Mouse (Mus musculus) adrenal gland, postnatal 25 days (tissue): ENCODE measurements around the gene Rnf150. TPM values are rescaled to one million over a fixed set of nuclear protein-coding genes. Genes with fewer than 3 reads are reported as not detected.

ENCODE experiments used
- DNase-seq: peaks from one replicate; pipeline ENCODE4 v3.0.0; 2021; ENCODE audit warnings: mixed read lengths
- total RNA-seq: library from RNA; stranded (reverse); gene quantifications from 2 replicates; pipeline ENCODE4 v1.2.3, GENCODE M21; 2021

The Rnf150 gene
- total RNA-seq, 1 experiment from 2014 or later: 16.6 TPM

- no peak for DNase-seq
These were observed 26.0 kb downstream of the Rnf150 start for GRCm38 (mm10) chr8:82889062-82889720.

DNA sequence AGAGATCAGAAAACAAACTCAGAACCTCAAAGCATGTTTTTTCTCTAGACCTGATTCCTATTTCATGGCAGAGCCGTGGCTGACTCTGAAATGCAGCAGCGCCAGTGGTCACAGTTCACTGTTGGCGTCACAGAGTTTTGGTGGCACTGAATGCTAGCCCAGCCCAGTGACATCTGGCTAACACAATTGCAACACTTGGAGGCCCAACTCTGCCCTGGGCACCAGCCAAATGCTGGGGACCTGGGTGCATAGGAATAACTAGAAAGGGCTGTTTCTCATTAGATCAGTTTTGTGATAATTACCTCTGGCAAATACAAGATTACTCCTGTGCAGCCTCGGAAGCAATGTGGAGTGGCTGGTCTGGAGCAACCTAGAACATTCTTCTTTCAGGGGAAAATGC lies 31.9 kb downstream of the Rnf150 start:
- DNase-seq: peak; percentile 40

DNA sequence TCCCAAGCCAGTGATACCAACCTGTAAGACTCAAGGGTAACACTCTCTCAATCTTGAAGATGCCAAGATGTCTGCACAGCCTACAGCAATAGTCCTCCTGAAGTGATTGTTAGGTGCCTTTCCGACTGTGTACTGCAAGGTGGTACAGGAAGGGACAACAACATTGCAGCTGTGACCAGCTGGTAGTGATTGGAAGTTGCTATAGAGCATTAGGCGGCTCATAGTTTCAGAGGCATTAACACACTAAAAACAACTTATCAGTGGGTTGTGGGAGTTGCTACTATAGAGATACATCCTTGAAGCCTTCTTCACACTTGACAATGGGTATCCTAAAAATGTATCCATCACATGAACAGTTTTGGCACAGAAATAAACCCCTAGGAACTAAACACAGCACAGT lies 33.6 kb downstream of the Rnf150 start:
- DNase-seq: no peak

- DNase-seq: no peak
These were observed 34.7 kb downstream of the Rnf150 start for GRCm38 (mm10) chr8:82897628-82898458.

DNA sequence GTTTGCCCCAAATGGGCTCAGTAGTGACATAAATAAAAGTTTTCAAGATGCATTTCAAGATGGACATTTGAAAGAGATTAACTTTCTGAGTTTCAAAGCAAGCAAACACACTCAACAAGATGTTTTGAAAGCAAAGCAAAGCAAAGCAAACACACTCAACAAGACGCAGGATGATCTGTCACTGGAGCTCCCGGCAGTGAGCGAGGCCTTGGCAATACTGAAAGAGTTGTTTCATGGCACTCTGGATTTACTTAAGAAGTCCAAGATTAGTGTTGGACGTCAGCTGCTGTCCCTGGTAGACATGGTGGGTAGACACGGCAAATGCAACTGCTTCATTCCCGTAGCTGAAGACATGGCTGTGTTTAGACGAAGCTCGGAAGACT lies 35.3 kb downstream of the Rnf150 start:
- DNase-seq: no peak

DNA sequence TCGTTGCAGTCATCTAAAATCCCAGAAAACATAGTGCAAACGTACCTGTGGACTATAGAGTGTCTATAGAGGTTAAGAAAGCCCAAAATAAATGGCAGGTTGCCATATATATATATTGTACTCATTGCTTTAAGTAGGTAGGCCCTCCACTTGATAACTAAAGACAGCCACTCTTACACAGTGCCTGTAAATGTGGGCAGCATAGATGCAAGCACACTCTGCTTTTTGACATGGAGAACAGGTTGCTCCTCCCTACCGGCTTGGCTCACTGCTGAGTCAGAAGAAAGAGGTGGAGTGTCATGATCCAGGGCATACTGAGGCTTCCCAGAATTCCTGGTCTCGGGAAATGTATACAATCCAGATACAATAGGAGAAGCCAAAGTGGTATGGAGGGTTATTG lies 37.8 kb downstream of the Rnf150 start:
- DNase-seq: no peak

GRCm38 (mm10) chr8:82901549-82902138 lies 38.5 kb downstream of the Rnf150 start:
- DNase-seq: no peak

DNA sequence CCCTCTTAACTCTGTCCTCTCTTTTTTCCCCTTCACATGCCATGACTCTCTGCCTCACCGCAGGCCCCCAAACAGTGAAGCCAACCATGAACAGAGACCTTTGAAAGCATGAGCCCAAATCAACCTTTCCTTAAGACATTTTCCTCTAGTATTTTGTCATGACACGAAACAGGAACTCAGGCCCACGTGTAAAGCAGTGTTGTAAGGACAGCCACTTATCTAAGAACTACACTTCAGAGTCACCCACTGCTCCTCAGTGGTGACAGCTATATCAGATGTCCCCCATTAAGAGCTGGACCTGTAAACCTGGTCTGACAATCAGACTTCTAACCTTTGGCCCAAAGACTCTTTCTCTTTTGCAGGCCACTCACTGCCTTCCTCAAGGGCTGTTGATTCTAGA lies 40.3 kb downstream of the Rnf150 start:
- no peak for DNase-seq

DNA sequence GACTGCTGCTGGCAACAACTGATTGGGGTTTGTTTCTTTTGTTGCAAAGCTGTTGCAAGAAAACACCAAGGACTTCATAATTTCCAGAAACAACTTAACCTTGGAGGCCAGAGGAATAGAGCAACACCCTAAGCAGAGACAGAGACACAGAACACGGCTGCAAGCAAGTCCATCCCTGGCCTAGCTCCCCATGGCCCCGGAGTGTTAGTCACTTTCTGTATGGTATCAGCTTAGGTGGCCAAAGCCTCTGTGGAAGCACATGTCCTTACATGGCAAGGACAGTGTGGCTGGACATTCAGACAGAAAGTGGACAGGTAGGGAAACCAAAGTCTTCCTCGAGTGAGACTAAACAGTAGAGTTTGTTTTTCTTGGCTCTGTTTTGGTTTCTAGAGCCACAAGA lies 44.1 kb downstream of the Rnf150 start:
- DNase-seq: peak; percentile 7

- DNase-seq: no peak
These were observed 48.3 kb downstream of the Rnf150 start for GRCm38 (mm10) chr8:82911436-82911835.

- no peak for DNase-seq
These were observed 49.1 kb downstream of the Rnf150 start for GRCm38 (mm10) chr8:82912282-82912681.

- no peak for DNase-seq
These were observed 51.4 kb downstream of the Rnf150 start for GRCm38 (mm10) chr8:82914543-82914942.

DNA sequence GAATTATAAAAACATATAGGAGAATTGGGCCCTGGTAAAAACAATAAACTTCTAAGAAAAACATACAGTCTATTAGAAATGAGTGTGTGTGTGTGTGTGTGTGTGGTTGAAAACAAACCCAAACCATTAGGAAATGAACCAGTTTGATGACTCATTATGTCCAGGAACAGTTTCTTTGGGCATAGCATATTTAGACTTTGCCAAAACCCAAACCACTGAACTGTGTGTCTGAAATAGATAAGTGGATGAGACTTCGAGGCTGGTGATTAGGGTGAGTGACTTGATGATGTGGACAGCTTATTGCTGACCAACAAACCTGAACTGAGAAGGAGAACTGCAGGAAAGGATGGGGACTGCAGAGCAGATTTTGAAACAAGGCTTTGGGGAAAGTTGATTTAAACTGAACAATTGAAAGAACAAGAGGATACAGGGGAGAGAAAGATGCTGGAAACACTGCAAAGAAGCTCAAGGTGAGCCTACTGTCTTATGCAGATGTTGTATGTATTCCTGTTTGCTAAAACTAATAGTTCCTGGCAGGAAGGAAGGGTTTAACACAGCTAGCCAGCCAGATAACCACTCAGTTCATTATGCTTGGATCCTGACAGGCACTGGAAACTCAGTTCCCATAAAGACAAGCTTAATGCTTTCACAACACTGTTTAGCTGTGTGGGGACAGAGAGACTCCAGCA lies 53.8 kb downstream of the Rnf150 start:
- DNase-seq: no peak

DNA sequence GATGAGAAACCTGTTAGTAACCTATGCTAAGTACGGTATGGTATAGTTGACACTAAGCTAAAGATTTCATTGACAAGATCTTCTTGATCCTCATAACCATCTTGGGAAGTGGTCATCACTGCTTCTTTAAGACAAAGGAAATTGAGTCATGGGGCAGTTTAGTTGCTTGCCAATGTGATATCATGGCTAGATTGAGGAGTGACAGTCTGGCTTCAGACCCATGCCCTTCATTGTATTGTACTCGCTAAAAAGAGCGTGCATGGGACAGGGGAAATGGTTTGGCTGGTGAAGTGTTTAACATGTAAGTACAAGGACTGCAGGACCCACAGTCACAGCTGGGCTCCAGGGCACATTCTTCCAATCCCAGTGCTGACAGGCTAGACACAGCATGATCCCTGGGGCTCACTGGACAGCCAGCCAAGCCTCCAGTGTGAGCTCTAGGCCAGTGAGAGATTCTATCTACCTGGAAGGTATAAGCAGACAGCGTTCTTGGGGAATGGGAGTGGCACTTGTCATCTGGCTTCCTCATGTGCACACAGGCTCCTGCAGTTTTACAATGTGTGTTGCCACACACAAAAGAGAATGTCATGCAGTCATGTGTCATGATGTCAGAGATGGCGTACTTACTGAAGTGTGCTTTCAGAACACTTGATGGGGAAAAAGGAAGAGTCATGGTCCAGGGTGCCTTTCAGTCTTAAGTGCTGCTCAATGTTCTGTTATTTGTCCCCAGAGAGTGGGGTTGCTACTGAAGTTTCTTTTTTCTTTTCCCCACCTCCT lies 54.6 kb downstream of the Rnf150 start:
- no peak for DNase-seq

DNA sequence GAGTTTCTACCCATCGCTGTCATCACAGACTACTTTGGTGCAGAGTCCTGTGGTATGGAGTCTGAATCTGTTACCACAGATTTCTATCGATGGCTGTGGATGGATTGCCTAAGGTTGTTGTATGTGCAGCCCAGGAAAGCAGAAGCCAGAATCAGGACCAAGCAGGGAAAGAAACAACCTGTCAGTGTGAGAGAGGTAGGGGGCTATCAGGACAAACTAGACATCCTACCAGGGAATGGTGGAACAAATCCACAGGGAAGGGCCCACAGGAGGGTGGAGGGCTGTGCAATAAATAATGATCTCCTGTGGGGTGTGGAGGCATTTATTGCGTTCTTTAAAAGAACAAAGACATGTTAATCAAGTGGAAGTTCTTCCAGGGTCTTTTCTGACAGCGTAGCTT lies 56.5 kb downstream of the Rnf150 start:
- no peak for DNase-seq

DNA sequence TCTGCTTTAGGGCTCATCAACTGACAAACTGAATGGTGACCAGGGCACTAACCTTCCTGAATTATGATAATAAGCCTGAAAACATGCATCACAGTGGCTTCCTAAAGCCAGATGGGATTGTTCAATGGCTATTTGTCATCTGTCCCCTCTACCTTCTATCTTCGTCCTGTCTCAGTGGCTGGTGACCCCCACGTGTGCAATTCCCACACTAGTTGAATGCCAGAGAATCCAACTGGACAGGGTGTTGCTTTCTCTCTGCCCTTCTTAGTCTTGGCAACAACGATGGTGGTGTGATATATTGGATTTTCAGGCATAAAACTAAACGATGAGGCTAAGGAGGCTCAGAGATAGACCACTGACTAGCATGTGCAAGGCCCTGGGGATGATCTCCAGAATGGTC lies 57.0 kb downstream of the Rnf150 start:
- no peak for DNase-seq

DNA sequence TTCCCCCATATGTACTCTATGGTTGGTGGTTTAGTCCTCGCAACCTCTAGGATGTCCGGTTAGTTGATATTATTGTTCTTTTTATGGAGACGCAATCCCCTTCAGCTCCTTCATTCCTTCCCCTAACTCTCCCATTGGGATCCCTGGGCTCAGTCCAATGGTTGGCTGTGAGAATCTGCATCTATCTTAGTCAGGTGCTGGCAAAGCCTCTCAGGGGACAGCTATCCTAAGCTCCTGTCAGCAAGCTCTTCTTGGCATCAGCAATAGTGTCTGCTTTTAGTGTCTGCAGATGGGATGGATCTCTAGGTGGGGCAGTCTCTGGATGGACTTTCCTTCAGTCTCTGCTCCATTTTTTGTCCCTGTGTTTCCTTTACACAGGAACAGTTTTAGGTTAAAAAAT lies 62.1 kb downstream of the Rnf150 start:
- no peak for DNase-seq

DNA sequence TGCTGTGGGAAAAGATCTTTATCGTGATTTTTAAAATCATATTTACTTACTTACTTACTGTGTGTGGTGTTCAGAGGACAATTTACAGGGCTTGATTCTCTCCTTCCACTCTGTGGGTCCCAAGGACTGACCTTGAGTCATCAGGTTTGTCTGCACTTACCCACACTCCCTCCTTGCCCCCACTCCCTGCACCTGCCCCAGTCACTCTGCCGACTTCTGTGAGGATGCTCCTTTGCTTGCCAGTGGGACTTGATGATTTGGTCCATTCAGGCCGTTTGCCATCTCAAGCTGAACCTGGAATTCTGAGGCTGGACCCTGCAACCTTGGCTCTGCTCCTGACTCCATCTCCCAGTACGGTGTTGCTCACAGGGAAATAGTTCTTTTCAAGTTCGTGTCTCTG lies 63.4 kb downstream of the Rnf150 start:
- DNase-seq: no peak

DNA sequence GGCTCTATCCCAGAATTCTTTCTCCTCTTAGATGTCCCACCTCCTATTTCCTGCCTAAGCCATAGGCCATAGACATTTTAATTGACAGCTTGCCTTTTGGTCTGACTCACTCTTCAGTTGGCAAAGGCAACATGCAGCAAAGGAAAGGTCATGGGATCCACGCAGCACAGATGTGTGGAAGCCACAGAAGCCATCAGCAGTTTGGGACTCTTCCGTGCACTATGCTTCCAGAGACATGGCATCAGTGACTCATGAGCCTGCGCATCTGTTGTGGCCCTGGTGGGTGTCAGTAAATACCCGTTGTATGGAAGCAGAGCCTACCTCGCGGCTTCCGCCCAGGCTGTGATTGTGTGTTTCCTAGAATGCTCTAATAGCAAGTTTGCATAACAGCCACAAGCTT lies 68.4 kb downstream of the Rnf150 start:
- no peak for DNase-seq

- no peak for DNase-seq
These were observed 73.0 kb downstream of the Rnf150 start for GRCm38 (mm10) chr8:82936162-82936561.

- DNase-seq: no peak
These were observed 73.7 kb downstream of the Rnf150 start for GRCm38 (mm10) chr8:82936866-82937265.

- peak; percentile 19 for DNase-seq
These were observed 76.8 kb downstream of the Rnf150 start for GRCm38 (mm10) chr8:82939912-82940311.
